Mouse (Mus musculus) kidney, adult 2 months (tissue): ENCODE measurements around the gene Tex37.

Experiments
- CTCF ChIP-seq: fragments of 200-500 bp; conservative IDR thresholded peaks from 2 replicates; pipeline ENCODE4 v1.5.1; 2011; ENCODE audit warnings: low read depth, mild to moderate bottlenecking, control low read depth, low read length, moderate library complexity, mixed read lengths; ENCODE audit not compliant: insufficient read depth, insufficient read length
- POLR2A ChIP-seq: fragments of 200-500 bp; IDR thresholded peaks from one replicate; pipeline ENCODE4 v1.6.1; 2011; ENCODE audit warnings: low read depth, low read length, control low read depth

DNA sequence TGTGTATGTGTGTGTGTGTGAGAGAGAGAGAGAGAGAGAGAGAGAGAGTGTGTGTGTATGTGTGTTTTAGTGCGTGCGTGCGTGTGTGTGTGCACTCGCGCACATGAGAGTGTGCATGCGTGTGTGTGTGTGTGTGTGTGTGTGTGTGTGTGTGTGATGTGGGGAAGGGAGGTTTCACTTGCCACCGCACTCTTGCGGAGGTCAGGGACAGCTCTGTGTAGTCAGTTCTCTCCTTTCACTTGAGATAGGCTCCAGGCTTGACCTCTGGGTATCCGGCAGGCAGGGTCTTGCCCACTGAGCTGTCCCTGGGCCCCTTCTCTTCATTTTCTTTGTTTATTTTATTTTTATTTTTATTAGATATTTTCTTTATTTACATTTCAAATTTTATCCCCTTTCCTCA, 51.4 kb downstream of the Tex37 start:
- TF ChIP-seq CTCF: no peak
- TF ChIP-seq POLR2A: no peak
